Comparison of ENCODE assay signal across 12 mouse cellular contexts in the genomic region with DNA sequence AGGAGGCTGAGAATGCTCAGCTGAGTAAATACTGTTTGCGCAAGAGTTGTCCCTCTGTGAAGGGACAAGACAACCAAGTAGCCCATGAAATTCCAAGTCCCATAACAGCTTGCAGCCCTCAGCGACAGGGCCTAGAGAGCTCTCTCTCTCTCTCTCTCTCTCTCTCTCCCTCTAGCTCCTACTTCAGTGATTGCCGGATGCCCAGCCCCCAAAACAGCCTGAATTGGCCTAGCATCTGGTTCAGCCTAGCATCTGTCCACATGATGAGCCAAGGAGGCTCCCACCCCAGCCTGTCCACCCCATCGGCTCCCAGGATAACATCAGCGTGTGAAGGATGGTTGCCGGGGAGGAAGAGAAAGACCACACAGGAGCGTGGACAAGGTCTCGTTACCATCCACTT.
A peak's percentile ranks its signal among the peaks of the same experiment; 100 is the strongest.
DNase-seq lines count a peak whose midpoint lies in the region; ATAC-seq and TF ChIP-seq lines count a peak whose summit lies in the region.
"Had no signal": no experiment of that assay in that cellular context is flagged by ENCODE, and none has a peak within 500 bp of the region (broad histone marks: within the 10 kb centered on the region; RNA-seq: fewer than 3 reads in every experiment).

No protein-coding gene starts in this region.

- ATAC-seq in stomach, postnatal 0 days (ENCODE audit: low FRiP score, low TSS enrichment): 0 out of 2 replicates have a peak, but pooled peaks have one; percentile 15
- ATAC-seq in granulocyte monocyte progenitor cell, adult 5-6 weeks (replicated peaks; ENCODE audit: poor library complexity, severe bottlenecking): no peak
- ATAC-seq: intestine, embryonic 15.5 days had no signal

- no peaks in the 10 kb centered on the region for H3K27me3 ChIP-seq in stomach, postnatal 0 days (ENCODE audit: control insufficient read depth, insufficient read depth, low read length)
- H3K27me3 ChIP-seq: embryonic facial prominence, embryonic 13.5 days; heart, embryonic 13.5 days; intestine, embryonic 15.5 days had no signal

- no peak overlapping the region for H3K4me2 ChIP-seq in stomach, postnatal 0 days (replicated peaks; ENCODE audit: low read depth)
- H3K4me2 ChIP-seq: embryonic facial prominence, embryonic 13.5 days; heart, embryonic 13.5 days; intestine, embryonic 15.5 days had no signal

- H3K27ac ChIP-seq in stomach, postnatal 0 days (replicated peaks): no peak overlapping the region
- H3K27ac ChIP-seq: embryonic facial prominence, embryonic 13.5 days; heart, embryonic 13.5 days; intestine, embryonic 15.5 days; liver, embryonic 14.5 days had no signal

- no peaks in the 10 kb centered on the region for H3K4me1 ChIP-seq in stomach, postnatal 0 days (replicated peaks; ENCODE audit: control insufficient read depth, insufficient read depth)

- H3K9me3 ChIP-seq in stomach, postnatal 0 days (ENCODE audit: control insufficient read depth, low read length): no peaks in the 10 kb centered on the region
- H3K9me3 ChIP-seq: embryonic facial prominence, embryonic 13.5 days; heart, embryonic 13.5 days; intestine, embryonic 15.5 days had no signal

- TF ChIP-seq CTCF in stomach, postnatal 0 days (IDR thresholded peaks at IDR 0.05; ENCODE audit: low read depth): no peak

- 61% methylated on average over 8 of the region's 8 CpGs for WGBS in stomach, postnatal 0 days

- H3K9ac ChIP-seq in stomach, postnatal 0 days (ENCODE audit: low read length): no peak overlapping the region
- H3K9ac ChIP-seq: embryonic facial prominence, embryonic 13.5 days; heart, embryonic 13.5 days; intestine, embryonic 15.5 days; liver, embryonic 14.5 days had no signal

- no peak for TF ChIP-seq EP300 in stomach, postnatal 0 days (optimal IDR thresholded peaks at IDR 0.05)

- DNase-seq in heart, postnatal 10 days: peak; percentile 15 to 40
- DNase-seq in heart, postnatal 4 days: no peak
- DNase-seq in retina, postnatal 1 day: peak; percentile 50
- no peak for DNase-seq in retina, embryonic 14.5 days (ENCODE audit: low spot score)
- DNase-seq in lung, postnatal 14 days: peak; percentile 24
- no peak for DNase-seq in stomach, postnatal 0 days (ENCODE audit: low spot score)
- DNase-seq in c-Kit-positive CD71-positive TER-119-positive erythroid progenitor cells, embryonic 14.5 days (ENCODE audit: low spot score): no peak

- H3K4me3 ChIP-seq in stomach, postnatal 0 days (ENCODE audit: low read depth, low read length): no peak overlapping the region
- H3K4me3 ChIP-seq: embryonic facial prominence, embryonic 13.5 days; heart, embryonic 13.5 days; intestine, embryonic 15.5 days had no signal

- intact Hi-C loops in heart, postnatal 10 days (cut with DNase I): no loop called here

- H3K36me3 ChIP-seq in stomach, postnatal 0 days (ENCODE audit: control insufficient read depth, insufficient read depth, low read length): no peaks in the 10 kb centered on the region
- H3K36me3 ChIP-seq: heart, embryonic 13.5 days; intestine, embryonic 15.5 days had no signal

Comparison
In these comparisons a context has a peak if more than half of its experiments do, and no peak if none do; other contexts are left out.
1. DNase-seq: peak in heart, postnatal 10 days (2 of 2), retina, postnatal 1 day (single experiment) and lung, postnatal 14 days (single experiment); none in heart, postnatal 4 days (single experiment), retina, embryonic 14.5 days (single experiment), stomach, postnatal 0 days (single experiment) and c-Kit-positive CD71-positive TER-119-positive erythroid progenitor cells, embryonic 14.5 days (single experiment).